Mouse (Mus musculus) adipocyte (in vitro differentiated cells): ENCODE data around the gene Ccdc50.

Source experiments
- DNase-seq: peaks from one replicate; pipeline ENCODE4 v3.0.0-alpha.2; 2016; ENCODE audit warnings: low spot score

The Ccdc50 gene

DNA sequence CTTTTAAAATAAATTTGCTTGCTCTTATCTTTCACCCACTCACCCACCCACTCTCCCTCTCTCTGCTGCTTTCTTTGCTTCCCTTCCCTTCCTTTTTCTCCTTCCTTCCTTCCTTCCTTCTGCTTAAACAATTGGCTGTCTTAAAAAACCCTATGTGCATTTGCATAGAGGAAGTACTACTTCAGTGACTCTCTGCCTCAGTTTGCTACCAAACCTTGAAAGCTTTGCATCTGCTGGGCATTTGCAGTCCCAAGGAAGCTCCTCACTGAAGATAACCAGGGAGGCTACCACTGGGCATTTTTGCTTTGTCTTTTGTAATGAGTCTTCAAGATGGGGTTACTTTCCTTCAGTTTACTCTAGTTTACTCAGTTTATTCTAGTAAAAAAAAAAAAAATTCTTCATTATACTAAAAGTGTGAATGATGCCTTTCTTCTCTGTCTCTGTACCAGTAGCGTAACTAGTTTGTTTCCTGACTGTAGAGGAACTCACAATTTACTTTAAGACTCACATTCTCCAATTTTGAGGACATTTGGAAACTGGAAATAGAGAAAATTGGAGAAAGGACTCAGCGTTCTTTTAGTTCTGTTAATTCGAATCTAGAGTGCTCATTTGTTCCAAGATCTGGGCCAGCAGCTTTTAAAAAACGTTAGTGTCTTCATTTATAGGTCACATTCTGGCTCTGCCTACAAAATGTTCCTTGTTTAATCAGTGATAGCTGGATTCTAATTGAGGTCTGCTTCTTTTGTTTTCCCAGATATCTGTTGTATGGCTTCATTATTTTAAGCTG, 6.8 kb downstream of the Ccdc50 start:
- DNase-seq = no peak

DNA sequence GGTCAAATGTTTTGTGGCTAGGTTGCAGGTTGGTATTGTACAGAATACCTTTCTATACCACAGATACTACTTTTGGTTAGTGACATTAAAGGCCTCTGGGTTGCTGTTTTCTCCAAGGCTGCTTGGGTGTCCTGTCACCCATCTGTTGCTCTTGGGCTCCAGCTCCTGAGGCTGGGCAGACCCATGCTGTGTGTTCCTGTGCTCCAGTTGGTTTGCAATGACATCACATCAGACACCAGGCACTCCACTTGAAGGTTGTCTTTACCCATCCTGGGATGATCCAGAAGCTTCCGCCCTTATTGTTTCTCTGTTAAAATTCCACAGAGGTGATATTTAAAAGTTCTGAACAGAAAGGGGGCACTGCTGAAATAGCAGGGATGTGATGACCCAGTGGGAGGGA, 8.3 kb downstream of the Ccdc50 start:
- DNase-seq = no peak

DNA sequence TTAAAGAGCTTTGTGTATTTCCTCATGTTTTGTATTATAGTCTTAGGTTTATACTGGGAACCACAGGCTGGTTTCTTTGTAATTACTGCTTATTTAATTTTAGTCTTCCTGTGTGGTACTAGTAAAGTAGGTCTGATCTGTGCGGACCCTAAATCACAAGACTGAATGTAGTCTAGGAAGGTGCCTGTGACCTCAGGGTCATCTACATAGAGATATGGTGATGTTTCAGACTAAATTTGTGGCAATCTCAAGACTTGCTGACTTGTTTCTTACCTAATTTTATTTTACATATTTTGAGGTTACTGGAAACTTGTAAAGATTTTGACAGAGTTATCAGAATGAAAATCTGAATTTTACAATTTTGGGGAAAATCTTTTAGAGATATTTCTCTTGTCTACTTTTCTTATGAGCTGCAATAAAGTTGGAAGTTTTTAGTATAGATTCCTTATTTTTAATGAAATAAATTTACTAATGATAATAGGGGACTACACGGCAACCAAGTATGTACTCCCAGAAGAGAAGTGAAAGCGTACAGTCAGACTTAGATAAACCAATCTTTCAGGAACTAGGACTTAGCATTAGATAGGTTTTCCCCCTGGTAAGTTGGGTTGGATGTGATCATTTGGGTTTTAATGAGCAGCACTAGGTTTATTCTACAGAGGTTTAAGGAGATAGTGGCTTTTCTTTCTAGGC, 10.5 kb downstream of the Ccdc50 start:
- no peak for DNase-seq

DNA sequence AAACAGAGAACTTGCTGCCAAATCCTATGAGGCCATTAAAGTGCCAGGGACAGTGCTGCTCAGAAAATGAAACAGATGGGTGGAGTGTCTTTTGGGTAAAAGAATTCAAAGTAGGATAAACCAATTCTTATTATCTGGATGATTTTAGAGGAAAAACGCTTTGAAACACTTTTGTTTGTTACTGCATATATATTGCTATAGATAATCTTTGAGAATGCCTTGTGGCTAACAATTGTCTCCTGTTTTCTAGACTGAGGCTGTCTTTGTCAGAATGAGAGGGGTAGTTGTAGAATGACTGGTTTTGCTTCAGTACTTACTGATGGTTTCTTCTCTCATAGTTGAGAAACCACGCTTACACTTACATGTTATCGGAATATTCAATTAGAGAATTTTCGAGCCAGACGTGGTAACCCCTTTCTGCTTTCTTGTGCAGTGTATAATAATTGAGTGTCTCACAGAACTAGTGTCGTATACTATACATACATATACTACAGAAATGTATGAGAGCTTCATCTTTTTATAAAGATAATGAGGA, 11.1 kb downstream of the Ccdc50 start:
- no peak for DNase-seq

DNA sequence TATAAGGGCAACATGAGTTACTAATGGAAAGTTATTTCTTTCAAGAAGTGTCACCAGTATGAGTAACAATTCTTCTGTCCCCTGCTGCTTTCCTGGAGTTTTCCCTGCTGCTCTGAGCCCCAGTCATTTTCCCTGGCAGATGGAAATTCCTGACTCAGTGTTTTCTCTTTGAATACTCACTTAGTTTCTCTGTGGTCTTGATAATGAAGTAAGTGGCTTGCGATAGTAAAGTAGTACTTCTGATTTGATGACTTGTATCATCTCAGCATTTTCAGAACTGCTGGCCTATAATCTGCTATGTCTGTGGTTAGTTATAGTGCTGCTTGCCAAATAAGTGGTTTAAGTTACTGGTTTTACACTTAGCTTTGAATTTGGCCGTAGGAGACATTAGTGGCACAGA, 12.9 kb downstream of the Ccdc50 start:
- DNase-seq = no peak

DNA sequence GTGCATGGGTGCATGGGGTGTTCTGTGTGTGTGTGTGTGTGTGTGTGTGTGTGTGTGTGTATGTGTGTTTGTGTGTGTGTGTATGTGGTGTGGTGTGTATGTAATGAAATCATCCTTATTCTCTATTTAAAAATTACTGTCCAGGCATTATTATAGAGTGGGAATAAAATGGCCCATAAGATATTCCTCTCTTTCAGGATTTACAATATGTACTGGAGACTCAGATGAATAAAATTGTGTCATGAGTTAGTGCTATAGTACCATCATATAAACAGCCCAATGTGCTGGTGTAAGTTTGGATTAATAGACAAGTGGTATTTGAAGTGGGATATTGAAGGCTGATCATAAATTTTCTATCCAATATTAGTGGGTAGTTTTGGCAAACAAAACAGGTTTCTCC, 15.4 kb downstream of the Ccdc50 start:
- DNase-seq = no peak

DNA sequence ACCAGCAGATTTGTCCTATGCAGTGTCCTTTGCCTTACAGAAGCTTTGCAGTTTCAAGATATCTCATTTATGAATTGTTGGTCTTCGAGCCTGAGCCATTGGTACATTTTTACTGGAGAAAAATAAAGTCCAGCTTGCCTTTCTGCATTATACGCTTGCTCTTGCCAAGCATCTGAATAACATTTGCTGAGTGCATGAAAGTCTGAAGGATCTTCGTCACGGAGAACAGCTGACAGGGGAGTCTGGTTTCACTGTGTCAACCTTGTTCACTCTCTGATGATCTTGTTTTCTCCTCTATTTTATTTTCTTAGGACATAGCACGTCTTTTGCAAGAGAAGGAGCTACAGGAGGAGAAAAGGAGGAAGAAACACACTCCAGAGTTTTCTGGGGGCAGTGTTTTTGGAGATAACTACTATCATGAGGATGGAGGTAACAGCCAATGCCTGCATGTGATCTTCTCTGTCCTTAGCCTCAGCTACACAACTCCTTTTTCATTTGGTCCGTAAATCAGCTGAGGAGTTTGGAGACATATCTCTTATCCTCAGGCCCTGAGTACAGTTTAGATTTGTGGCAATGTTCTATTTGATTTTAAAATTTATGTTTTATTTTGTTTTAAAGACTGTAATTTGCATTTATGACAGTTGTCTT, 28.4 kb downstream of the Ccdc50 start:
- no peak for DNase-seq

DNA sequence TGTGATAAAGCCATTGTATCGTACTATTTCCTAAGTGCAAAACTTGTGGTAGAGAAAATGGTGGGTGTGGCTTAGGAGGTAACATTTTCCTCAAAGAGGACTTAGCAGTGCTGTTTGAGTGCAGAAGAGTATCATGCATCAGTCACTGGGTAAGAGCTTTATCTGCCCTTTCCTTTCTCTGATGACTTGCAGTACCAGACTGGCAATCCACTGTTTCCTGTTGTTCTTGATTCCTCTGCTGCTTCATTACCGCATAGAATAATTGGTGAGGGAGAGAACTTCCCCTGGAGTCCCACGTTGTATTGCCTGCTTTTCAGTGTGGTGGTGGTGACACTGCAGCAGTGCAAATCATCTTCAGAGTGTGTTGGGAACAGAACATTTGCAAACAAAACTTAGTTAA, 29.0 kb downstream of the Ccdc50 start:
- DNase-seq = no peak

DNA sequence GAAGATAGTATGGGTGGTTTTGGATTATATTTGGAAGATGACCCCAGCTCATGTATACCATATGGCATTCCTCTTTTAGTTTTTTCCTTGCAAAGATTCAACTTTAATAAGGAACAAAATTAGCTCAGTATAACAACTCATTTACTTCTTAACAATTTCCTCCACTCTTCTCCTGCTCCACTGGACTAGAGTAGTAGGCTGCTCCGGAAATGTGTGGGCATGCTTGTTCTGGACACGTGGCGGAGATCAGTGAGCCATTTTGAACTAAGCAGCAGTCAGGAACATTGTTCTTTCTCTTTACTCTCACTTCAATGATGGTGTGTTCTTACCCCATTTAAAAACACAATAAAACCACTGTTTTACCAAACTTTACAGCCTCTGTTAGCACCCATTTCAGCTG, 32.3 kb downstream of the Ccdc50 start:
- DNase-seq = no peak

DNA sequence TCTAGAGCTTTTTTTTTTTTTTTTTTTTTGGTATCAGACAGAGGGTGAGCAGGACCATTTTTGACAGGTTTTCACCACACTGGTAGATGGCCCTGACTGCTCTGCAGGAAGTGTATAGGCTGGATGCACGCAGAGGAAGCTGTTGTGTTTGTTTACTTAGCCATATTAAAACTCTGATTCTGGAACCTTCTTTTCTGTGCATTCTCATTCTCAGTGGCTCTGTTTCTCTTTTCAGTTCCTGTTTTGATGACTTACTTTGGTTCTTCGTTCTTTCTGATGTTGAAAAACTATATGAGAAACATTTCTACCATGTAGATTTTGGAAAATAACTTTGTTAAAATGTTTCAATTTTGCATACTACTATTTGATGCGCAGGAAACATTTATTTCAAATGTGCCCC, 46.4 kb downstream of the Ccdc50 start:
- DNase-seq = no peak

DNA sequence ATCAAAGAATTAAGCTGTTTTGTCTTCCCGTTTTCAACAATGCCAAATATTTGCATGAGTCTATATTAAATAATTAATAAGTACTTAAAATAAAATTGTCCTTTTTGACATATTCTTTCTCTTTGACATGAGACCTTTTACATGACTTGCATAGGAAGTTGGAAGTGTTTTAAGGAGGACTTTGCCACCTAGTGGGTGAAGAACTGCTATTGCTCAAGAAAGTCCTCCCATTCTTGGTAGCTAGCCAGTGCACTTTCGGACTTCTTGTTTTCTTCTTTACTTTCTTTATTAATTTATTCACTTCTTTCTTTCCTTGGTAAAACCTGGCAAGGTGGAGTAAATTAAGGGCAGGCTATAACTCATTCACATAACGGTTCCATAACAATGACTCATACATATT, 55.3 kb downstream of the Ccdc50 start:
- DNase-seq = peak; percentile 85

DNA sequence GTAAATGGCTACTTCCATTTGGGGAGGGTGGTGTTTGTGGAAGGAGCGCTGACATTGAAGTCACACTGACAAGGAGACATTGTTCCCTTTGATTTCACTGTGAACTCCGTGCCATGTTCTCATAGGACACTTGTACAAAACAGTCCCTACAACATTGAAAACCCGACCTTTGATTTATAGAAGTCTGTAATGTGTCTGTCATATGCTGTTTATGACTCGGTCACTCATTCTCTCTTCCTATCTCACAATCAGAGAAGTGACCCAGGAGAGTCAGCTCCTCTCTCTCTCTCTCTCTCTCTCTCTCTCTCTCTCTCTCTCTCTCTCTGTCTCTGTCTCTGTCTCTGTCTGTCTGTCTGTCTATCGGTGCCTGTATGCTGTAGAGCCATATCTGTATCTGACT, 60.7 kb downstream of the Ccdc50 start:
- DNase-seq = no peak

DNA sequence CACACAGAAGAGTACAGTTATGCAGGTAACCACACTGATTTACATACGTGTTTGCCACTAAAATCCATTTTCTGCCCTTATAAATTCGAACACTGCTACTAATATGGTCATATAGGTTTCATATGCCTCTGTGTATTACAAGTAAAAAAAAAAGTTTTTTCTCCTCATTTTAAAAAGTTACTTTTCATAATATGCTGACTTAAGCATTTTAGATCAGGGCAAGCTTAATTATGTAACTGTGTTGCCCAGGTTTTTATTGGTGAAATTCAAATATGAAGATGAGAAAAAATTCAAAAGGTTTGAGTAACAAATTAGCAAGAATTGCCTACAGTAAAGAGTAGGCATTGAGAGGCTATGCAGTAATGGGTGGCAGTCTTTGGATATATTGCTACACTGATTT, 62.0 kb downstream of the Ccdc50 start:
- DNase-seq = no peak

DNA sequence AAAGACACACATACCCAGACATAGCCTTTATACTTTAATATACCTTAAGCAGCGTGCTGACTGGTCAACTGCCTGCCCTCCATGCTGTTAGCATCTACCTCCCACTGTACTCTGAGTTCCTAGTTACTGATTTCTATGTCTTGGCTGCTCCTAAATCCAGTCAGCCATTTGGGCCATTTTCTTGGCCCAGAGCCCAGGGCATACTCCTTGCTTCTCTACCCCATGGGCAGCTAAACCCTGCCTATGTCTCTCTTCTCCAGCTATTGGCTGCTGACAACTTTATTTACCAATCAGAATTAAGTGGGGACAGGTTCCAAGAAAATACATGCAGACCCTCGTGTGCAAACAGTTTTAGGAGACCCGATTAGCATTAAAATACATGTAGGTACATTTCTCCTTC, 64.7 kb downstream of the Ccdc50 start:
- peak; percentile 40 for DNase-seq

DNA sequence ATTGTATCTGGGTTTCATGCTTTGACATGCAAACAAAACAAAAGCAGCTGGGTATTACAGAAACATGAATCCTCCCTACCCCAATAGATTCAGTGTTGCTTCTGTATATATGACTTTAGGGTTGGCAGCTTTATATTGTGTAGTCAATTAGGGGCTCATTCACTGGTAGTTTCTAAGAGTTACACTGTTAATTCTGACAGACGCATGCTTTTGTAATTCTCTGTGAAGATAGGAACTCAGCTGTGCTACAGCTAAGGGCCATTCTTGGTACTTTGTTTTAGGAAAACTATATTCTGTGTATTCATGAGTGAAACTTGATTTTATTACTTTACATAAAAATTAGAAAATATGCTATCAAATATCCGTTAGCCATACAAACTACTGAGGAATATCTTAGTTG, 65.2 kb downstream of the Ccdc50 start:
- DNase-seq = no peak

DNA sequence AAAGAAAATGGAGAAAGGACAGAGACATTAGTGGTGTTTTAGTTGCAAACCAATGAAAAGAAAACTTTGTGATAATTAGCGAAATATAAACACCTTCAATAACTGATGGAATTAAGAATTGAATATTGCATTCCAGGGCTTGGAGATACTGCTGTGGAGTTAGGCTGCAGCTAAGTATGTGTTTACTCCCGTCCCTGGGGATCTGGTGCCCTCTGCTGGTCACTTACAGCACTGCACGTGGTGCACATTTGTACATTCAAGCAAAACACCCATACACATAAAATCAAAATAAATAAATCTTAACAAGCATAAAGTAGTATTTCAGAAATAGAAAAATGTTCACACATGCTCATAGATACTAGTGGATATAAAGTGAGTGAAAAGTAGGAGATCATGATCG, 68.6 kb downstream of the Ccdc50 start:
- DNase-seq = peak; percentile 87

DNA sequence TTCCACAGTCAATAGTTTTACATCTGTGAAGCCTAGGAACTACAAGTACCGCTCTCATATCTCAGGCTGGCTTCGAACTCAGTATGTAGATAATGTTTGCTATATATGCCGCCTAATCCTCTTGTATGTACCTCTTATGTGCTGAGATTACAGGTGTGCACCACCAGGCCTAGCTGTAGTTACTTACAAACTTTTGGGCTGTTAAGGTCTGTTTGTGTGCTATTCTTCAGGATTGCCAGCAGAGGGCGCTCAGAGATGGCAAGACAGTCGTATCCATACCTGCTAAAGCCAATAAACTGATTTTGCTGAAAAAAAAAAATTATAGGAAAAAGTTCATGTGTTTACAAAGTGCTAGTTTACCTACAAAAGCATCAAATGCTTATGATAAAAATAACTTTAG, 80.1 kb downstream of the Ccdc50 start:
- DNase-seq = peak; percentile 60

DNA sequence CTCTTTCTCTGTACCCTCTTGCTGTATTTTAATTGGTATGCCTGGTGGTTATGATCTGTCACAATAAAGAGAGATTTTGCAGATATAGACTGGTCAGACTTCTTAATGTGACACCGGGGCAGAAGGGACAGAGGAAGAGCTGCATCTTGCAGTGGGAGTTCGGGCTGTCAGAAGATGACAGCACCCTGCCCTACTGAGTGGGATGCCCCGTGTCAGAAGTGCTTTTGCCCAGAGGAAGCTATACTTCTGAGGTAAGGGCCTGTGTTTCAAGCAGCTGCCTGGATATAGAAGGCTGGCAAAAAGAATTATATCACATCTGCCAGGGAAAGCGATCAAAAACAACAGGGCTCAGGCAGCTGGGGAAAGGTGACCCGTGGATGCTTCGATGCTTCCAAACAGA, 82.7 kb downstream of the Ccdc50 start:
- no peak for DNase-seq

DNA sequence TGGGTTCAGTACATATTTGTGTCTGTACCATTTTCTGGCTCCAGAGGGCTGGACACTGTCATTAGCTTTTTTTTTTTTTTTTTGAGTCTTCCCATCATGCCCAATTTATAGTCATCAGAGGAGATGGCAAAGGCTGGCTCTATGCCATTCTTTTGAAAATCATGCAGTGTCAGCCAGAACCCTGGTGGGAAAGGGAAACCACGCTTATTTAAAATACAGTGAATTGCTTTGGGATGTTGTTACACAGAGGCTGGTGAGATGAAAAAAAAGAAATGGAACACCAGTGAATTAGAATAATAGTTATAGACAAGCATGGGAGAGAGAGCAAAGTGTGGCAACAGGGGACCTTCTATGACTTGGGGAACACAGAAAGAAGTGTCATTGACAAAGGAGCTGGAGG, 95.2 kb downstream of the Ccdc50 start:
- DNase-seq = no peak
